Mouse (Mus musculus): Measurements from ENCODE around the gene Ulk1. TPM values are rescaled to one million over a fixed set of nuclear protein-coding genes. Genes with fewer than 3 reads are reported as not detected.
A peak's percentile ranks its signal among the peaks of the same experiment; 100 is the strongest.
"Not testable (repeated sequence)": the region's sequence is repeated elsewhere in the genome, so short reads cannot be mapped to it uniquely, and the experiment has no call there.

Ulk1 gene
- 21.5 and 22.8 TPM in 2 replicates for polyA plus RNA-seq (2015; fragmentation: Nextera tagmentation; extraction: Ambion mirVana)

DNA sequence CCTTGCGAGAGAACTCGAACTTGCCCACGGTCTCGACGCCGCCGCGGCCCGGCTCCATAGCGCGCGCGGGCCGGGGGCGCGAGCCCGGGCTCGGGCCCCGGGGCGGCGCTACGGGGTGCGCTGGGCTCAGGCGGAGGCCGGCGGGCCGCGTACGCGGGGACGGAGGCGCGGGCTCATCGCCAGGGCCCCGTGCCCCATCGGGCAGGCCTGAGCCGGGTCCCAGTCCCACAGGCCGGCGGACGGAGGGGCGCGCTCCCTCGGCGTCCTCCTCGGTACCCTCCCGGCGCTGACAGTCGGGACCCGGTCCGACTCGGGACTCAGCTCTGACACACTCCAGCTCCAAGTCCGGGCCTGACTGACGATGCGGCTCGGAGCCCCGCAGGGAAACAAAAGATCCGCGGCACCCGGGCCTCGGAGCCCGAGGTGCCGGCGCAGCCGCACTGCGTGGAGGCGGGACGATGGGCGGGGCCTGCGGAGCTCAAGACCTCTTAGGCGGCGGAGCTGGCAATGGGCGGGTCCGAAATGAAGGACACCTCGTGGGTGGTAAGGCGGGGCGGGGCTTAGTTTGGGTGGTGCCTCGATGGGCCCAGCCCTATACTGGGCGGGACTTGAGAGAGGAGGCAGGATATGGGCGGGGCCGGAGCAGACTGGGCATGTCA lies at the start of gene Ulk1:
Ulk1 (minus strand) TSS at position 431 of the 659 bp plus-strand sequence.
- peaks cover 26% of the 10 kb centered on the region for H3K36me3 ChIP-seq
- H3K4me3 ChIP-seq, result peak within 1 kb of the TSS; percentile 94
- no peaks in the 10 kb centered on the region for H3K27me3 ChIP-seq
- H3K4me2 ChIP-seq (replicated peaks), result peak within 1 kb of the TSS; percentile 94
- peak; percentile 96 for ATAC-seq (ENCODE audit: low FRiP score, low read depth)
- no peaks in the 10 kb centered on the region for H3K9me3 ChIP-seq
- H3K9ac ChIP-seq, result peak within 1 kb of the TSS; percentile 98
- H3K27ac ChIP-seq, result peak within 1 kb of the TSS; percentile 53; the same call in 1 of the 2 replicates
- WGBS, result under 1% methylated on average over 56 of the region's 80 CpGs
- H3K4me1 ChIP-seq, result peaks cover 42% of the 10 kb centered on the region

DNA sequence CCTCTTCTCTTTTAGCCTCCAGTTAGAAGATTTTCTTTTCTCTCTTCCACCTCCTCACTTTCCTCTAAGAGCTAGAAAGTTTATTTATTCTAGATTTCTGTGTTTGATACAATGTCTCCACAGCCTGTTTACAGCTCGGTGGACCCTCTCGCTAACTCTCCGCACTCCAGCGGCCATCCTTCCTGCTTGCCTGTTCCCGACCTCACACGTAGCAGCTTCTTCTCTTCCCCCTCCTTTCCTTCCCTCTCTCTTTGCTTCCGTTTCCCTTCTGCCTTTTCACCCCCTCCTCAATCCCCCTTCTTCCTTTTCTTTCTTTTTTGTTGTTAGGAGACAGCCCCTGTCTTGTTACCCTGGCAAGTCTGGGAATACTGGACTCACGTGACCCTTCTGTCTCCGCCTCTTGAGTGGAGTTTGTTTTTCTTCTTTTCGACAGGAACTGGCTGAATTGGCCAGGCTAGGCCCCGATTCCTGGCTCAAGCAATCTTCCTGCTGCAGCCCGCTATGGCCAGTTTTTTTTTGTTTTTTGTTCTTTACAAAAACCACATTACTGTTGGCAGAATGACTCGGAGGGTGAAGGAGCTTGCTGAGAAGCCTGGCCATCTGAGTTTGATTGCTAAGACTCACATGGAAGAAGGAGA lies 49.2 kb upstream of the Ulk1 start:
- Histone ChIP-seq H3K4me2 (replicated peaks) (no peak overlapping the region; the same call in 1 of the 2 replicates), H3K27me3 (no peaks in the 10 kb centered on the region), H3K9ac (no peak overlapping the region), H3K9me3 (no peaks in the 10 kb centered on the region), H3K4me3 (no peak overlapping the region), H3K4me1 (peaks cover 2% of the 10 kb centered on the region; the same call in 1 of the 2 replicates), H3K36me3 (peaks cover 36% of the 10 kb centered on the region), H3K27ac (peak overlapping the region; percentile 65)
- ATAC-seq (ENCODE audit: low FRiP score, low read depth), result peak; percentile 24; the same call in 1 of the 2 replicates
- WGBS, result 59% methylated on average over 13 of the region's 13 CpGs

- H3K4me2 ChIP-seq (replicated peaks), result no peak overlapping the region
- H3K9me3 ChIP-seq, result 0 out of 2 replicates have a peak, but pooled peaks cover 5% of the 10 kb centered on the region
- 53% methylated on average over 5 of the region's 5 CpGs for WGBS
- no peak overlapping the region for H3K27ac ChIP-seq
- no peak overlapping the region for H3K9ac ChIP-seq
- no peak for ATAC-seq (ENCODE audit: low FRiP score, low read depth)
- no peak overlapping the region for H3K4me3 ChIP-seq
- no peaks in the 10 kb centered on the region for H3K27me3 ChIP-seq
- H3K4me1 ChIP-seq, result peaks cover 5% of the 10 kb centered on the region; the same call in 1 of the 2 replicates
- H3K36me3 ChIP-seq, result peaks cover 36% of the 10 kb centered on the region
These were observed 47.2 kb upstream of the Ulk1 start for GRCm38 (mm10) chr5:110857091-110857490.

GRCm38 (mm10) chr5:110852990-110853389 lies 43.1 kb upstream of the Ulk1 start:
- Histone ChIP-seq H3K4me3 (no peak overlapping the region), H3K27ac (no peak overlapping the region), H3K36me3 (peaks cover 30% of the 10 kb centered on the region), H3K9me3 (0 out of 2 replicates have a peak, but pooled peaks cover 5% of the 10 kb centered on the region), H3K9ac (no peak overlapping the region), H3K27me3 (no peaks in the 10 kb centered on the region), H3K4me1 (peaks cover 5% of the 10 kb centered on the region; the same call in 1 of the 2 replicates), H3K4me2 (replicated peaks) (no peak overlapping the region)
- WGBS, result 81% methylated on average over 1 of the region's 1 CpGs
- ATAC-seq (ENCODE audit: low FRiP score, low read depth), result no peak

DNA sequence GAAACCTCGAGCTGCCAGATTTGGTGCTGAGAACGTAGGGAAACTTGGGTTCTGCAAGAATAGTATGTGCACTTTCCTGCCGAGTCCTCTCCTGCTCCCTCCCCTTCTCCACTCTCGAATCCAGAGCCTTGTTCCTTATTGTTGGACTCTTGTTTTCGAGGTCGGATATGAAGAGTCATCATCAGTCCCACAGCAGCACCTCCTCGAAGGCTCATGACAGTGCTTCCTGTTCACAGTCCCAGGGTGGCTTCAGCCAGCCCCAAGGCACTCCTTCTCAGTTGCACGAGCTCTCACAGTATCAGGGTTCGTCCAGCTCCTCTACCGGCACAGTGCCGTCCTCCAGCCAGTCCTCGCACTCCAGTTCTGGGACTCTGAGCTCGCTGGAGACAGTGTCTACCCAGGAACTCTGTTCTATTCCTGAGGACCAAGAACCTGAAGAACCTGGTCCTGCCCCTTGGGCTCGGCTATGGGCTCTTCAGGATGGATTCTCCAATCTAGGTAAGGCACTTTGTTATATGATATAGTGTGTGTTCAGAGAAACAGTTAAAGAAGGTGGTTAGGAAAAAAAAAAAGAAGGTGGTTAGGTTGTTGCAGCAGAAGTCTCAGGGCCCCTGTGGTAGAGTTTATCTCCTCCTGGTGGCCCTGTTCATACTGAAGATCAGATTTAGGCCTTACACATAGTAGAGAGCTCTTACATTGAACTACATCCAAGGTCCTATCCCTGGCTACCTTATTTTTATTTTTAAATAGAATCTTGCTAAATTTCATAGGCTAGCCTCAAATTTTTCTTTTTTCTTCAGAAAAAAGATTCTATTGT lies 31.4 kb upstream of the Ulk1 start:
- WGBS, result 92% methylated on average over 14 of the region's 14 CpGs
- Histone ChIP-seq H3K9ac (no peak overlapping the region), H3K36me3 (peaks cover 43% of the 10 kb centered on the region), H3K4me1 (peaks cover 14% of the 10 kb centered on the region; the same call in 1 of the 2 replicates), H3K4me2 (replicated peaks) (peak overlapping the region; percentile 77; the same call in 1 of the 2 replicates), H3K9me3 (no peaks in the 10 kb centered on the region), H3K27me3 (no peaks in the 10 kb centered on the region), H3K27ac (no peak overlapping the region), H3K4me3 (no peak overlapping the region)
- no peak for ATAC-seq (ENCODE audit: low FRiP score, low read depth)

- no peak for ATAC-seq (ENCODE audit: low FRiP score, low read depth)
- H3K9ac ChIP-seq, result peak overlapping the region; percentile 63
- no peaks in the 10 kb centered on the region for H3K27me3 ChIP-seq
- WGBS, result 11% methylated on average over 4 of the region's 4 CpGs
- H3K4me2 ChIP-seq (replicated peaks), result peak overlapping the region; percentile 77
- H3K9me3 ChIP-seq, result no peaks in the 10 kb centered on the region
- peak overlapping the region; percentile 84 for H3K27ac ChIP-seq
- peaks cover 35% of the 10 kb centered on the region for H3K36me3 ChIP-seq
- H3K4me3 ChIP-seq, result peak overlapping the region; percentile 71
- H3K4me1 ChIP-seq, result peaks cover 17% of the 10 kb centered on the region; the same call in 1 of the 2 replicates
These were observed 30.6 kb upstream of the Ulk1 start for GRCm38 (mm10) chr5:110840465-110840864.

GRCm38 (mm10) chr5:110839678-110840365 lies 29.9 kb upstream of the Ulk1 start, which contains the start of the genes Hscb and Chek2:
Gene Hscb, minus strand, starts transcription at chr5:110839777.
Gene Chek2, plus strand, starts transcription at chr5:110839979.
- H3K27me3 ChIP-seq, result no peaks in the 10 kb centered on the region
- no peaks in the 10 kb centered on the region for H3K9me3 ChIP-seq
- peak; percentile 98 for ATAC-seq (ENCODE audit: low FRiP score, low read depth)
- H3K4me2 ChIP-seq (replicated peaks), result peak within 1 kb of the TSS; percentile 78
- WGBS, result under 1% methylated on average over 41 of the region's 41 CpGs
- peak within 1 kb of the TSS; percentile 80 for H3K9ac ChIP-seq
- peak within 1 kb of the TSS; percentile 84 for H3K27ac ChIP-seq
- H3K36me3 ChIP-seq, result peaks cover 29% of the 10 kb centered on the region
- peak within 1 kb of the TSS; percentile 71 for H3K4me3 ChIP-seq
- peaks cover 17% of the 10 kb centered on the region; the same call in 1 of the 2 replicates for H3K4me1 ChIP-seq

- ATAC-seq (ENCODE audit: low FRiP score, low read depth), result peak; percentile 66; the same call in 1 of the 2 replicates
- Histone ChIP-seq H3K9ac (peak overlapping the region; percentile 80), H3K27me3 (no peaks in the 10 kb centered on the region), H3K9me3 (no peaks in the 10 kb centered on the region), H3K27ac (peak overlapping the region; percentile 81; the same call in 1 of the 2 replicates), H3K4me3 (peak overlapping the region; percentile 71), H3K36me3 (peaks cover 24% of the 10 kb centered on the region), H3K4me2 (replicated peaks) (peak overlapping the region; percentile 78), H3K4me1 (peaks cover 17% of the 10 kb centered on the region; the same call in 1 of the 2 replicates)
- 4% methylated on average over 28 of the region's 28 CpGs for WGBS
These were observed 29.3 kb upstream of the Ulk1 start for GRCm38 (mm10) chr5:110839038-110839677.

GRCm38 (mm10) chr5:110838016-110838415 lies 28.1 kb upstream of the Ulk1 start:
- not testable (repeated sequence) for H3K9me3 ChIP-seq; H3K27me3 ChIP-seq; H3K27ac ChIP-seq; H3K4me2 ChIP-seq (replicated peaks); H3K4me3 ChIP-seq; ATAC-seq (ENCODE audit: low FRiP score, low read depth); H3K9ac ChIP-seq
- Histone ChIP-seq H3K36me3 (peaks cover 18% of the 10 kb centered on the region), H3K4me1 (peaks cover 17% of the 10 kb centered on the region; the same call in 1 of the 2 replicates)
- 95% methylated on average over 5 of the region's 5 CpGs for WGBS

- Histone ChIP-seq H3K4me3 (no peak overlapping the region), H3K9me3 (no peaks in the 10 kb centered on the region), H3K27ac (no peak overlapping the region), H3K4me2 (replicated peaks) (0 out of 2 replicates have a peak overlapping the region, but pooled peaks have one; percentile 1), H3K9ac (no peak overlapping the region), H3K27me3 (no peaks in the 10 kb centered on the region), H3K36me3 (peaks cover 14% of the 10 kb centered on the region; the same call in 1 of the 2 replicates), H3K4me1 (peaks cover 17% of the 10 kb centered on the region; the same call in 1 of the 2 replicates)
- ATAC-seq (ENCODE audit: low FRiP score, low read depth), result no peak
- WGBS, result 26% methylated on average over 3 of the region's 3 CpGs
These were observed 26.1 kb upstream of the Ulk1 start for GRCm38 (mm10) chr5:110835959-110836358.
